ENCODE assay signal across 25 mouse cellular contexts in genomic region chr7:64018107-64018506, GRCm38 (mm10).
DNase-seq lines count a peak whose midpoint lies in the region; ATAC-seq and TF ChIP-seq lines count a peak whose summit lies in the region.
"Had no signal": no experiment of that assay in that cellular context is flagged by ENCODE, and none has a peak within 500 bp of the region (broad histone marks: within the 10 kb centered on the region; RNA-seq: fewer than 3 reads in every experiment).

No protein-coding gene starts in this region.

- intact Hi-C loops in left cerebral cortex, postnatal 10 days (cut with DNase I): no loop called here

- in situ Hi-C loops in CH12.LX (cut with MboI; ENCODE audit: low pct_ligation_motif_present, low pct_unique_long_range_greater_than_20kb, low sequenced_read_pairs): loop anchor here (5.0 kb wide), 1 partner anchor 76 kb away; no protein-coding TSS in a partner anchor
- in situ Hi-C loops in ES-E14 (cut with MboI; ENCODE audit: low sequenced_read_pairs in 2 of 2, unreplicated experiment in 2 of 2): no loop called here

- H3K4me1 ChIP-seq in CH12.LX (ENCODE audit: control insufficient read depth in 1 of 2, insufficient read depth in 2 of 2) (peaks cover 0 to 6% of the 10 kb centered on the region in 2 experiments; a peak in 2 of 4 replicates), ES-E14 (ENCODE audit: control insufficient read depth in 2 of 2, insufficient read depth in 2 of 2, low read length in 2 of 2, poor library complexity in 1 of 2) (peaks cover 0 to 5% of the 10 kb centered on the region in 2 experiments; a peak in 2 of 4 replicates)

- no peak overlapping the region for H3K4me2 ChIP-seq in CH12.LX (ENCODE audit: insufficient read depth, low read depth, poor library complexity, severe bottlenecking)
- H3K4me2 ChIP-seq: embryonic facial prominence, embryonic 13.5 days; embryonic facial prominence, embryonic 15.5 days; forebrain, embryonic 12.5 days had no signal

- peak; percentile 42; the same call in 1 of the 2 replicates for ATAC-seq in megakaryocyte progenitor cell, adult 5-6 weeks (replicated peaks; ENCODE audit: poor library complexity)
- ATAC-seq: activated CD4-positive, CD25-positive, alpha-beta regulatory T cell, adult 4 months; forebrain, embryonic 14.5 days; forebrain, embryonic 16.5 days; Patski had no signal

- no peak for TF ChIP-seq EP300 in CH12.LX (IDR thresholded peaks at IDR 0.05; ENCODE audit: low read length)

- no peaks in the 10 kb centered on the region for H3K79me2 ChIP-seq in CH12.LX (replicated peaks; ENCODE audit: control insufficient read depth, extremely low read depth, insufficient read depth, poor library complexity, severe bottlenecking)

- dilution Hi-C loops in CH12.LX (cut with MboI; ENCODE audit: extremely low pct_ligation_motif_present, extremely low pct_unique_long_range_greater_than_20kb, low sequenced_read_pairs): no loop called here

- H3K9ac ChIP-seq in CH12.LX (ENCODE audit: insufficient read depth, low read depth): no peak overlapping the region
- no peak overlapping the region for H3K9ac ChIP-seq in ES-E14 (ENCODE audit: insufficient read depth, low read depth, low read length, poor library complexity, severe bottlenecking)
- H3K9ac ChIP-seq: embryonic facial prominence, embryonic 13.5 days; embryonic facial prominence, embryonic 15.5 days; forebrain, embryonic 12.5 days had no signal

- TF ChIP-seq POLR2A in CH12.LX (IDR thresholded peaks at IDR 0.05; ENCODE audit: low read depth, low read length): no peak

- DNase-seq in CH12.LX (ENCODE audit: extremely low read depth) (no peak), ES-E14 (ENCODE audit: low read depth, low spot score) (no peak), NIH3T3 (ENCODE audit: low read depth) (peak; percentile 6)
- no peak for DNase-seq in kidney, postnatal 4 days
- no peak for DNase-seq in adrenal gland, postnatal 36 days
- DNase-seq in left cerebral cortex, postnatal 10 days (ENCODE audit: extremely low spot score in 1 of 2, low spot score in 2 of 2): no peak
- DNase-seq: adrenal gland, adult 8-10 months; adrenal gland, postnatal 14 days; cerebellum, adult 11 months; cerebellum, adult 18-20 months; cerebellum, adult 8-10 months; cerebellum, adult 9-11 months; cerebellum, postnatal 14 days; cerebellum, postnatal 36 days; embryo, embryonic 11 days had no signal

- no peaks in the 10 kb centered on the region for H3K27me3 ChIP-seq in CH12.LX (replicated peaks)
- H3K27me3 ChIP-seq: embryonic facial prominence, embryonic 13.5 days; embryonic facial prominence, embryonic 15.5 days; forebrain, embryonic 12.5 days; Patski had no signal

- no peak for TF ChIP-seq CTCF in CH12.LX (conservative IDR thresholded peaks at IDR 0.05 in 1 of 2, IDR thresholded peaks at IDR 0.05 in 1 of 2; ENCODE audit: low read depth in 2 of 2, low read length in 2 of 2)

- H3K9me3 ChIP-seq in CH12.LX (replicated peaks; ENCODE audit: low read length) (no peaks in the 10 kb centered on the region), ES-E14 (ENCODE audit: control insufficient read depth, insufficient read depth, low read depth, low read length) (no peaks in the 10 kb centered on the region)
- H3K9me3 ChIP-seq: embryonic facial prominence, embryonic 13.5 days; embryonic facial prominence, embryonic 15.5 days; forebrain, embryonic 10.5 days; forebrain, embryonic 12.5 days had no signal

- H3K27ac ChIP-seq in CH12.LX (ENCODE audit: insufficient read depth, low read depth) (no peak overlapping the region), ES-E14 (ENCODE audit: insufficient read depth, low read depth, low read length, poor library complexity, severe bottlenecking) (no peak overlapping the region)
- H3K27ac ChIP-seq: embryonic facial prominence, embryonic 13.5 days; embryonic facial prominence, embryonic 15.5 days; forebrain, embryonic 10.5 days; forebrain, embryonic 12.5 days had no signal

- H3K36me3 ChIP-seq in CH12.LX (replicated peaks in 1 of 2; ENCODE audit: control insufficient read depth in 1 of 2, insufficient read depth in 1 of 2, low read length in 1 of 2): no peaks in the 10 kb centered on the region
- H3K36me3 ChIP-seq in ES-E14 (ENCODE audit: control insufficient read depth, insufficient read depth, low read length, poor library complexity, severe bottlenecking): no peaks in the 10 kb centered on the region
- H3K36me3 ChIP-seq: embryonic facial prominence, embryonic 13.5 days; embryonic facial prominence, embryonic 15.5 days; forebrain, embryonic 10.5 days; forebrain, embryonic 12.5 days had no signal

- TF ChIP-seq RAD21 in CH12.LX (IDR thresholded peaks at IDR 0.05; ENCODE audit: low read depth, low read length): no peak

- H3K4me3 ChIP-seq in CH12.LX (replicated peaks in 1 of 3; ENCODE audit: low read depth in 2 of 3, low read length in 2 of 3, poor library complexity in 1 of 3) (no peak overlapping the region), ES-E14 (ENCODE audit: insufficient read depth in 1 of 2, low read depth in 1 of 2, low read length in 2 of 2, poor library complexity in 1 of 2, severe bottlenecking in 1 of 2) (no peak overlapping the region)
- H3K4me3 ChIP-seq: embryonic facial prominence, embryonic 13.5 days; embryonic facial prominence, embryonic 15.5 days; erythroblast, embryonic 14.5 days; forebrain, embryonic 10.5 days; forebrain, embryonic 12.5 days had no signal

TF ChIP-seq in CH12.LX, 34 proteins besides CTCF, POLR2A, EP300 and RAD21:
- TF ChIP-seq SMC3 (IDR thresholded peaks at IDR 0.05; ENCODE audit: low read depth, low read length) (no peak), MAX (IDR thresholded peaks at IDR 0.05; ENCODE audit: low read length) (no peak), ZNF384 (IDR thresholded peaks at IDR 0.05; ENCODE audit: low read depth, low read length) (peak; percentile 77), CHD1 (IDR thresholded peaks at IDR 0.05; ENCODE audit: low read depth, low read length) (no peak), MYC (IDR thresholded peaks at IDR 0.05; ENCODE audit: low read depth, low read length) (no peak), MAZ (IDR thresholded peaks at IDR 0.05; ENCODE audit: low read depth, low read length) (no peak)
TF ChIP-seq in CH12.LX: peak in this region for 1.

TF ChIP-seq in ES-E14, 5 proteins besides CTCF, POLR2A, EP300 and RAD21:
- no peak for TF ChIP-seq MAFK (IDR thresholded peaks at IDR 0.05; ENCODE audit: insufficient read depth, low read depth, low read length)
- 0 out of 2 replicates have a peak, but pooled peaks have one; percentile 44 for TF ChIP-seq ZNF384 (IDR thresholded peaks at IDR 0.05; ENCODE audit: low read depth, low read length)
- no peak for TF ChIP-seq HCFC1 (IDR thresholded peaks at IDR 0.05; ENCODE audit: borderline replicate concordance, insufficient read depth, low read length)
- no peak for TF ChIP-seq ZC3H11A (IDR thresholded peaks at IDR 0.05; ENCODE audit: borderline replicate concordance, low read depth, low read length)
